Mouse (Mus musculus): ENCODE measurements around the gene Ubc. TPM values are rescaled to one million over a fixed set of nuclear protein-coding genes. Genes with fewer than 3 reads are reported as not detected.

Gene Ubc
- polyA plus RNA-seq, 1 experiment from 2014 or later: 1,074 TPM

DNA sequence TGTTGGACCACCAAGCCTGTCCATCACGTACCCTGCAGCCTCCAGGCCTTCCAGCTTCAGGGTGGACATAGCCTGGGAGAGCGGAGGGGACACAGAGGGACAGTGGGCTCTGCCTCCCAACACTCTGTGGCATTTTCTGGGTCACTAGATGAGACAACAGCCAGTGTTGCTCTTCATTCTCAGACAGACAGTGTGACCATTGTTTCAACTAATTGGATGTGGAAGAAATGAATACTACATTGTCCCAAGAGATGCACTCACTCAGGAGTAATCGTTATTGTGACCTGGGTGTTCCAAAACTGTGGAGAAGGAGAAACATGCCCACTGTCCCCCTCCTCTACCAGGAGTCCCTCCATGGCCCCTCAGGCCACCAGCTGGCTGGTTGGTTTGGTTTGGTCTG lies 40.6 kb downstream of the Ubc start:
- no peaks in the 10 kb centered on the region for H3K9me3 ChIP-seq (ENCODE audit: control insufficient read depth, low read length)
- H3K27me3 ChIP-seq (ENCODE audit: control insufficient read depth, insufficient read depth, low read length): no peaks in the 10 kb centered on the region
- no peaks in the 10 kb centered on the region for H3K36me3 ChIP-seq (ENCODE audit: control insufficient read depth, insufficient read depth, low read length)
- DNase-seq (ENCODE audit: low spot score): no peak
- no peak for ATAC-seq (ENCODE audit: low FRiP score)
- H3K4me2 ChIP-seq (replicated peaks; ENCODE audit: low read depth, low read length): no peak overlapping the region
- H3K9ac ChIP-seq (ENCODE audit: low read depth, low read length): no peak overlapping the region
- H3K4me1 ChIP-seq (replicated peaks; ENCODE audit: control insufficient read depth, insufficient read depth, low read length): no peaks in the 10 kb centered on the region
- 73% methylated on average over 3 of the region's 3 CpGs for WGBS
- no peak overlapping the region for H3K27ac ChIP-seq (ENCODE audit: low read depth, low read length)
- H3K4me3 ChIP-seq (ENCODE audit: low read depth, low read length): no peak overlapping the region

DNA sequence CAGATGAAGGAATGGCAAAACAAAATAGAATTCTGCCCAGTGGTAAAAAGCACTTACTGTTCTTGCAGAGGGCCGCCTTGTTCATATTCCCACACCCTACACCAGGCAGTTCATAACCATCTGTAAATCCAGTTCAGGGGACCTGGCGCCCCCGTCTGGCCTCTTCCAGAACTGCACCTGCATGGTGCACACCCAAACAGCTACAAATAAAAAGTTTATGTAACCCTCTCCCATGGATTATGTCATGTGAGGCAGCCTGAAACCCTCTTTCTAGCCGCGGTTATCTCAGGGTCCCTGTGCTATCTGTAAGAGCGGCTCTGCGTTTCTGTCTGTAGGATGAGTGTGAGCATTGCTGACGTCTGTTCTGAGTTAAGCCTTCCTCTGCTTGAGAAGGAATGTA lies 41.5 kb downstream of the Ubc start:
- ATAC-seq (ENCODE audit: low FRiP score) (no peak), DNase-seq (ENCODE audit: low spot score) (peak; percentile 64)
- Histone ChIP-seq H3K36me3 (ENCODE audit: control insufficient read depth, insufficient read depth, low read length) (no peaks in the 10 kb centered on the region), H3K9ac (ENCODE audit: low read depth, low read length) (no peak overlapping the region), H3K4me2 (replicated peaks; ENCODE audit: low read depth, low read length) (no peak overlapping the region), H3K9me3 (ENCODE audit: control insufficient read depth, low read length) (no peaks in the 10 kb centered on the region), H3K4me3 (ENCODE audit: low read depth, low read length) (no peak overlapping the region), H3K27ac (ENCODE audit: low read depth, low read length) (no peak overlapping the region), H3K4me1 (replicated peaks; ENCODE audit: control insufficient read depth, insufficient read depth, low read length) (no peaks in the 10 kb centered on the region), H3K27me3 (ENCODE audit: control insufficient read depth, insufficient read depth, low read length) (no peaks in the 10 kb centered on the region)
- 43% methylated on average over 8 of the region's 8 CpGs for WGBS

DNA sequence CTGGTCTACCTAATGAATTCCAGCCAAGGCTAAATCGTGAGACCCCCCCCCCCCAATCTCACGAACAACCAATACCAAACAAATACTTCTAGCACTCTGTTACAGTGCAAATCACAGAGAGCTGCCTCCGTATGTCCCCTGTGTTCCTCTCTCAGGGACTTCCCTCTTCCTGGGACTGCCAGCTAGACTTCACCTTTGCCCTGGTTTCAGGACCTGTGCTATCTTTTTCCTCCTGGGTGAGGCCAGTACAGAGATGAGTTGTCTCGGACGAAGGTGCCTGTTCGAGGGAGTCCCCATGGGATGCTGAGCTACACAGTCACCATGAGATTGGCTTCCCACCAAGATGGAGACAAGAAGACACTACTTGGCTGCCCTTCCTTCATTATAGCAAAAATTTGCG lies 41.9 kb downstream of the Ubc start:
- H3K27ac ChIP-seq (ENCODE audit: low read depth, low read length): no peak overlapping the region
- ATAC-seq (ENCODE audit: low FRiP score) (no peak), DNase-seq (ENCODE audit: low spot score) (no peak)
- H3K9me3 ChIP-seq (ENCODE audit: control insufficient read depth, low read length): no peaks in the 10 kb centered on the region
- H3K36me3 ChIP-seq (ENCODE audit: control insufficient read depth, insufficient read depth, low read length): no peaks in the 10 kb centered on the region
- no peaks in the 10 kb centered on the region for H3K4me1 ChIP-seq (replicated peaks; ENCODE audit: control insufficient read depth, insufficient read depth, low read length)
- H3K27me3 ChIP-seq (ENCODE audit: control insufficient read depth, insufficient read depth, low read length): no peaks in the 10 kb centered on the region
- H3K4me3 ChIP-seq (ENCODE audit: low read depth, low read length): no peak overlapping the region
- WGBS: 80% methylated on average over 7 of the region's 7 CpGs
- H3K9ac ChIP-seq (ENCODE audit: low read depth, low read length): no peak overlapping the region
- H3K4me2 ChIP-seq (replicated peaks; ENCODE audit: low read depth, low read length): no peak overlapping the region

DNA sequence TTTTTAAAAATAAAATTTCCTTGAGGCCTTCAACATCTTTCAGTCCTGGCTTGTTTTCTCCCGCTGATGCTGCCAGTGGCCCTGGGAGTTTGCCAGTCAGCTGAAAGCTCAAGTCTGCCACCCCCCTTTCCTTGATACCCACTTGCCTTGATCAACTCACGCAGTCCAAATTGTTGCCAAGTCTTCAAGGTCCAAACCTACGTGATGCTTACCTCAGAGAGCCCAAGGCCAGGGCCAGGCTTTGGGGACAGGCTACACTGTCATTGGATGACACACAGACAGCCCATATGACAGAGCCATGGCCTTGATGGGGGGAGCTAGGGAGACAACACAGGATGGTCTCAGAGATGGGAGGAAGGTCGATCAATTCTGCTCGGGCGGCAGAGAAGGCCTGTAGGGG lies 45.7 kb downstream of the Ubc start:
- 95% methylated on average over 6 of the region's 6 CpGs for WGBS
- no peak overlapping the region for H3K4me3 ChIP-seq (ENCODE audit: low read depth, low read length)
- no peak overlapping the region for H3K9ac ChIP-seq (ENCODE audit: low read depth, low read length)
- H3K36me3 ChIP-seq (ENCODE audit: control insufficient read depth, insufficient read depth, low read length): no peaks in the 10 kb centered on the region
- ATAC-seq (ENCODE audit: low FRiP score) (no peak), DNase-seq (ENCODE audit: low spot score) (no peak)
- peaks cover 3% of the 10 kb centered on the region; the same call in 1 of the 2 replicates for H3K27me3 ChIP-seq (ENCODE audit: control insufficient read depth, insufficient read depth, low read length)
- no peak overlapping the region for H3K27ac ChIP-seq (ENCODE audit: low read depth, low read length)
- peaks cover 9% of the 10 kb centered on the region; the same call in 1 of the 2 replicates for H3K4me1 ChIP-seq (replicated peaks; ENCODE audit: control insufficient read depth, insufficient read depth, low read length)
- H3K9me3 ChIP-seq (ENCODE audit: control insufficient read depth, low read length): no peaks in the 10 kb centered on the region
- no peak overlapping the region for H3K4me2 ChIP-seq (replicated peaks; ENCODE audit: low read depth, low read length)

DNA sequence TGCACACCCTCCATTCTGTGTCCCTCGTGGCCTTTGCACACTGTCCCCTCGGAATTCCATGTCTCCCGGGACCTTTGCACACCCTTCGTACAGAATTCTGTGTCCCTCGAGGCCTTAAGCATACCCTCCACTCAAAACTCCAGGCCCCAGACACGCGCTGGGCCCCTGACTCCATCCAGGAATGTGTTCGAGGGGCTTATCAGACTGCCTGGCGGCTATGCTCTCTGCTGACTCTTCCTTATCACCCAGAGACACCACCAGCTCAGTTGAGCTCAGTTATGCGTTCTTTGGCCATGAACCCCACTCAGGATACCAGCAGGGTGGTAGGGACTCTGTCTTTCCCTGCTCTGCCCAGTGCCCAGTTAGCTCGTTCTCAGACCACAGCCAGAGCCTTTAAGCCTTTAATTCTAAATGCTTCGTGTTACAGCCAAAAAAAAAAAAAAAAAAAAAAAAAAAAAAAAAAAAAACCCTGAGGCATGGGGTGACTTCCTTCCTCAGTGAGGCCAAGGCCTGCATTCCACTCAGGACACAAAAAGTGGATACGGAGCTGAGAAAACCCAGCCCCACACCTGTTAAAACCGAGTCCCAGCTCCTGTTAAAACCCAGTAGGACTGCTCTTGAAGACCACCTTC lies 48.4 kb downstream of the Ubc start:
- Histone ChIP-seq H3K4me3 (ENCODE audit: low read depth, low read length) (no peak overlapping the region), H3K36me3 (ENCODE audit: control insufficient read depth, insufficient read depth, low read length) (no peaks in the 10 kb centered on the region), H3K27ac (ENCODE audit: low read depth, low read length) (no peak overlapping the region), H3K27me3 (ENCODE audit: control insufficient read depth, insufficient read depth, low read length) (peaks cover 3% of the 10 kb centered on the region; the same call in 1 of the 2 replicates), H3K9ac (ENCODE audit: low read depth, low read length) (peak overlapping the region; percentile 60; the same call in 1 of the 2 replicates), H3K4me2 (replicated peaks; ENCODE audit: low read depth, low read length) (peak overlapping the region; percentile 98), H3K9me3 (ENCODE audit: control insufficient read depth, low read length) (no peaks in the 10 kb centered on the region), H3K4me1 (replicated peaks; ENCODE audit: control insufficient read depth, insufficient read depth, low read length) (peaks cover 12% of the 10 kb centered on the region; the same call in 1 of the 2 replicates)
- no peak for ATAC-seq (ENCODE audit: low FRiP score)
- no peak for DNase-seq (ENCODE audit: low spot score)
- 60% methylated on average over 14 of the region's 14 CpGs for WGBS

DNA sequence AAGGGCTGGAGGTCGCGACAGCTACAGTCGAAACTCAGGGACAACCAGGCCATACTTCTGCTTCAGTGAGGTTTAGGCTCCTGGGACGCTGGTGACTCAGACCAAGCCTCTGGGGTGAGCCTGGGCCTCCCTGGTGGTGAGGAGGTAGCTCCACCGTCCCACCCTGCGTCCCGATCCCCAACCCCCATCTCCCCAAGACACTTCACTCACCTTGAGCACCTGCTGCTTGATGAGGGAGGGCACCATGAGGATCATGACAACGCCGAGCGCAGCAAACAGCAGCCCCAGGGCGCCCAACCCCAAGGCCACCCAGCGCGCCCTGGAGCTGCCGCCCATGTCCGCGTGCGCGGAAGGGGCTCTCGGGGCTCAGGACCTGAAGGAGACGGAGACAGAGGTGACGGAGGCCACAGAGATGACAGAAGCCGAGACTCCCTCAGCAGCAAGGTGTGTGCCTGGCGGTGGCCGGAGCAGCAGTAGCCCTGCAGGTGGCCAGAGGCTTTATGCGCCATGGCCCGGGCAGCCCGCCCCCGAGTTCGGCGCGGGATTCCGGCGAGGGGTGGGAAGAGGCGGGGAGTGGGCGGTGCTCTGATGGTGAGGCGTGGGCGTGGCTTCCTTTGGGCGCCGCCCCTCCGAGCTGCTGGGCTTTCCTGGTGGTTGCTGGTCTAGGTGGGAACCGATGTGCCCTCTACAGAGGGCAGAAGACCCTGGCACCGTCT lies 49.3 kb downstream of the Ubc start, which contains the start of gene Scarb1:
Gene Scarb1 (minus strand): TSS at position 548 of the 716 bp plus-strand sequence.
- DNase-seq (ENCODE audit: low spot score): peak; percentile 92
- peak within 1 kb of the TSS; percentile 60 for H3K9ac ChIP-seq (ENCODE audit: low read depth, low read length)

DNA sequence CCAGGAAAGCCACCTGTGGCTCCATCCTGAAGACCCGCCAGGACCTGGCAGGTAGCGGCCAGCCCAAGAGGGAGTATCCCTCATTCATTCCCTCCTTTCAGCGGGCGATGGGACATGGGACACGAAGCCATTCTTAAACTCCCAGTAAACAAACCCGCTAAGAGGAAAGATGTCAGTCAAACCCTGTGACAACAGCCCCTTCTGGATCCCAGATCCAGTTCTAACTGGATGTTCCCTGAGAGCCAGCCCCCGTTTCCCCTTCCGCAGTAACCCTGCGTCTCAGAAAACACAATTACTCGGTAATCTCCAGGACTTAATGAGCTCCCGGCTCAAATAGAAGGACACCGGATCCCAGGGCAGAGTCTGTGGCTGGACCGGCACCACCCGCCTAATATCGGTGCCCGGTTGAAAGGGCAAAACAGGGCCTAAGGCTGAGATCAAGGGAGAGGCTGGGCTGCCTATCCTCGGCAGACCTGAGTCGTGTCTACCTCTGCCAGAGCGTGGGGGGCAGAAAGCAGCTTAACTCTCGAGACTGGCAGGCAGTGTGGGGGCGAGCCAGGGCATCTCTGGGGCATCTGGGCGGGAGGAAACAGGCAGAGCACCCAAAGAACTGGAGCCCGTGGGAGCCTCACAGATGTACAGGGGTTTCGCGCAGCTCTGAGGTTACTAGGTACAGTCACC lies 50.0 kb downstream of the Ubc start:
- DNase-seq (ENCODE audit: low spot score) (peak; percentile 46), ATAC-seq (ENCODE audit: low FRiP score) (peak; percentile 43; the same call in 1 of the 2 replicates)
- H3K4me3 ChIP-seq (ENCODE audit: low read depth, low read length): peak overlapping the region; percentile 69
- peak overlapping the region; percentile 98 for H3K4me2 ChIP-seq (replicated peaks; ENCODE audit: low read depth, low read length)
- peaks cover 3% of the 10 kb centered on the region; the same call in 1 of the 2 replicates for H3K27me3 ChIP-seq (ENCODE audit: control insufficient read depth, insufficient read depth, low read length)
- H3K9me3 ChIP-seq (ENCODE audit: control insufficient read depth, low read length): no peaks in the 10 kb centered on the region
- H3K27ac ChIP-seq (ENCODE audit: low read depth, low read length): no peak overlapping the region
- 1% methylated on average over 25 of the region's 25 CpGs for WGBS
- H3K4me1 ChIP-seq (replicated peaks; ENCODE audit: control insufficient read depth, insufficient read depth, low read length): peaks cover 12% of the 10 kb centered on the region; the same call in 1 of the 2 replicates
- H3K36me3 ChIP-seq (ENCODE audit: control insufficient read depth, insufficient read depth, low read length): no peaks in the 10 kb centered on the region
- peak overlapping the region; percentile 60 for H3K9ac ChIP-seq (ENCODE audit: low read depth, low read length)

More for the DNA sequence above, 49.3 kb downstream of the Ubc start, which contains the start of gene Scarb1:
- H3K4me2 ChIP-seq (replicated peaks; ENCODE audit: low read depth, low read length): peak within 1 kb of the TSS; percentile 98
- peak within 1 kb of the TSS; percentile 69 for H3K4me3 ChIP-seq (ENCODE audit: low read depth, low read length)
- no peak within 1 kb of the TSS for H3K27ac ChIP-seq (ENCODE audit: low read depth, low read length)
- H3K4me1 ChIP-seq (replicated peaks; ENCODE audit: control insufficient read depth, insufficient read depth, low read length): peaks cover 12% of the 10 kb centered on the region; the same call in 1 of the 2 replicates
- H3K9me3 ChIP-seq (ENCODE audit: control insufficient read depth, low read length): no peaks in the 10 kb centered on the region
- peaks cover 3% of the 10 kb centered on the region; the same call in 1 of the 2 replicates for H3K27me3 ChIP-seq (ENCODE audit: control insufficient read depth, insufficient read depth, low read length)
- WGBS: under 1% methylated on average over 35 of the region's 42 CpGs
- no peaks in the 10 kb centered on the region for H3K36me3 ChIP-seq (ENCODE audit: control insufficient read depth, insufficient read depth, low read length)
- peak; percentile 83 for ATAC-seq (ENCODE audit: low FRiP score)

DNA sequence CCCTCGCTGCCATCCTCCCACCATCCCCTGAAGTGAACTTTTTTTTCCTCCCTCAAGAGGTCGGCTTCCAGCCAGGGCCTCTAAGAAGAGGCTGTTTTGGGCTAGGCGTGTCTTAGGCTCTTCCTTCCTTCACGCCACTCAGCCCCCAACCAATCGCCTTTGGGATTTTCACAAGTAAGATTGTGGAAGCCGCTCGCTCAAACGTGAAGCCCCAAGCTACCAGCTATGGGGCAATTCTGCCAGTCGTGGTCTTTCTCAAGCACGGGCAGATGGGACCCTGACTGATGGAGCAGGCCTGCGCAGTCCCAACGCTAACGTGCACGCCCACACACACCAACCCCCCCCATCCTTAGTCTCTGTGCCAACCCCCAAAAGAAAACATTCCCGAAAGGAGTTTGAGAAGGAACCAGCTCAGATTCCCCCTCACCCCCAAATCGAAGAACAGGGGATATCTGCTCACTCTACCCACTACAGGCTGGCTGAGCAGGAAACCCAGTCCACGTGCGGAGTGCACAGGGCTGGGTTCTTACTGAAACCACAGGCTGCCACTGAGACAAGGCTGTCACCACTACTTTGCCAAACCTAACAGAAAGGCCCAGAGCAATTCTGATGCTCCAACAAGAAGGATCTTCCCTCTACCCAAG lies 50.8 kb downstream of the Ubc start:
- DNase-seq (ENCODE audit: low spot score) (peak; percentile 50), ATAC-seq (ENCODE audit: low FRiP score) (no peak)
- H3K4me2 ChIP-seq (replicated peaks; ENCODE audit: low read depth, low read length): peak overlapping the region; percentile 98
- H3K27me3 ChIP-seq (ENCODE audit: control insufficient read depth, insufficient read depth, low read length): peaks cover 3% of the 10 kb centered on the region; the same call in 1 of the 2 replicates
- peak overlapping the region; percentile 69 for H3K4me3 ChIP-seq (ENCODE audit: low read depth, low read length)
- H3K27ac ChIP-seq (ENCODE audit: low read depth, low read length): no peak overlapping the region
- H3K9ac ChIP-seq (ENCODE audit: low read depth, low read length): no peak overlapping the region
- no peaks in the 10 kb centered on the region for H3K9me3 ChIP-seq (ENCODE audit: control insufficient read depth, low read length)
- WGBS: 3% methylated on average over 18 of the region's 18 CpGs
- no peaks in the 10 kb centered on the region for H3K36me3 ChIP-seq (ENCODE audit: control insufficient read depth, insufficient read depth, low read length)
- H3K4me1 ChIP-seq (replicated peaks; ENCODE audit: control insufficient read depth, insufficient read depth, low read length): peaks cover 12% of the 10 kb centered on the region; the same call in 1 of the 2 replicates
